Mouse (Mus musculus): Measurements from ENCODE around the gene Ireb2. TPM values are rescaled to one million over a fixed set of nuclear protein-coding genes. Genes with fewer than 3 reads are reported as not detected.
"Not testable (repeated sequence)": the region's sequence is repeated elsewhere in the genome, so short reads cannot be mapped to it uniquely, and the experiment has no call there.

The Ireb2 gene
- 66.0 and 76.6 TPM in 2 replicates for polyA plus RNA-seq (2014; fragmentation: Nextera tagmentation; extraction: Ambion mirVana)

DNA sequence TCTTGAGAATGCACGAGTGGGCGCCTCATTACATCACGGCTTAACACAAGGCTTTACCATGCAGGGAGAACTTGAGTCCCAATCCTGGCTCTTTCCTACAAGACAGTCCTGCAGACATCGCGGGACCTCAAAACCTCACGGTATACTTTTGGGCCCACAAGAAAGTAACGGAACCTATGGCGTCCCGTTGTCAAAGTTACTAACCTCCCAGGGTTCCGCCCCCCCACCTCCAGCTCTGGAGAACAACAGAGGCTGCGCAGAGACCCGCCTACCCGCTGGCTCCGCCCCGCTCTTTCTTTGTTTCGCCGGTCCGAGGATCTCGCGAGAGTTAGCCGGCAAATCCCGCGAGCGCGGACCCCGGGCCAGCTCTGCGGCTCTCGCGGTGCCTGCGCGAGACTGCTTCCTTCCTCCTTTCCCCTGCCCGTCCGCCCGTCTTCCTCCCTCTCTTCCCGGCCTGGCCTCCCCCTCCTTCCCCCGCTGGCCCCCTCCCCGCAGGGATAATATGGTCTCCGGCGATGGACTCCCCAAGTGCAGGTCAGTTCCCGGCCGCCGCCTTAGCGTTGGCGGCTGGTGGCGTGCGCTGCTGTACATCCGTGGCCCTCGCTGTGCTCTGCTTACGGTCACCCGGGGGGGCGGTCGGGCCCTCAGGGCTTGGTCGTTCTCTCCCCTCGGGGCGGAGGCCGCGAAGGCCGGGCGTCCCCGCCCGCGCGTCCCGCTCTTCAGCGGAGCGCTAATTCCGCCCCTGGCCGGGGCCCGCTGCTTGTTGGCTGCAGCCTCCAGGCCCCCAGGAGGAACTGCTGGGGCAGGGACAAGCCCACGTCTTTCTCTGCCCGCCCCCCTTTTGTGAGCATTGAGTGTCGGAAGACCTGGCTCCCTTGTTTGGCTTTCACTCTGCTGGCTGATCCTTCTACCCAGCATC is at the start of gene Ireb2:
Gene Ireb2, plus strand, starts transcription at position 427 of the 919 bp plus-strand sequence.
- peak; percentile 98 for DNase-seq (ENCODE audit: low spot score)
- H3K27me3 ChIP-seq (ENCODE audit: control insufficient read depth, insufficient read depth, low read length): no peaks in the 10 kb centered on the region
- H3K27ac ChIP-seq (ENCODE audit: low read depth, low read length): peak within 1 kb of the TSS; percentile 89
- H3K4me3 ChIP-seq (ENCODE audit: low read depth, low read length): peak within 1 kb of the TSS; percentile 85
- peak within 1 kb of the TSS; percentile 64 for H3K4me2 ChIP-seq (replicated peaks; ENCODE audit: low read depth, low read length)
- ATAC-seq (ENCODE audit: low FRiP score): peak; percentile 96
- no peaks in the 10 kb centered on the region for H3K36me3 ChIP-seq (ENCODE audit: control insufficient read depth, insufficient read depth, low read length)
- H3K9ac ChIP-seq (ENCODE audit: low read depth, low read length): peak within 1 kb of the TSS; percentile 99
- WGBS: under 1% methylated on average over 68 of the region's 72 CpGs
- peaks cover 4% of the 10 kb centered on the region; the same call in 1 of the 2 replicates for H3K4me1 ChIP-seq (replicated peaks; ENCODE audit: control insufficient read depth, insufficient read depth, low read length)
- no peaks in the 10 kb centered on the region for H3K9me3 ChIP-seq (ENCODE audit: control insufficient read depth, low read length)

DNA sequence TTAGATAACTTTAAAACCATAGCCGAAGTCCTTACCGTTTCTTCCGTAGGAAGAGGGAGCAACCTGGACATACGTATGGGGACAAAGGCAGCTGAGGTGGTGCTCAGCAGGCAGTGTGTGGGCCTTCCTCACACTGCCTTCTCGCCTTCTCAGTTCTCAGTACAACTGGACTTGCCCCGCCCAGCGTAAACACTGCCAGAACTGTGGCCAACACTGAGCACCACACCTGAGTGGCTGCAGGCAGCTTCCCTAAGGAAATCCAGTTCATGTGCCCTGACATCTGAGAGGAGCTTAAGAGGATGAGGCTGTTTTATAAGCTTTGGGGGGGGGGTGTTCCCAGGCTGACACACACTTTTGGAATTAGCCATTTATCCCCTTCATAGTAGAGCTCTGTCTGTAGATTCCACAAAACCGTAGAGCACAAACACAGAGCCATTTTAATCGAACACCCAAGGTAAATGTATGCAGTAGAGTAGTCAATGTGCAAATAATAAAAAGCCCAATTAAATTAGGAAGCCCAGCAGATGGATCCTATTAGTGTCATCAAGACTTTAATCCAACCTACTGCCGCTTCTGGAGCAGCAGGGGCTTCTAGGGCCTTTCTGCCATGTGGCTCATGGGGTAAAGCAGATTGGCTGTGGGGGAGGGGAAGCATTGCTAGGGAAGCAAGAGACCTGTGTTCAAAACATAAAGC is 46.9 kb upstream of the Ireb2 start:
- no peaks in the 10 kb centered on the region for H3K4me1 ChIP-seq (replicated peaks; ENCODE audit: control insufficient read depth, insufficient read depth, low read length)
- no peaks in the 10 kb centered on the region for H3K9me3 ChIP-seq (ENCODE audit: control insufficient read depth, low read length)
- no peaks in the 10 kb centered on the region for H3K36me3 ChIP-seq (ENCODE audit: control insufficient read depth, insufficient read depth, low read length)
- whole genome bisulfite sequencing: 78% methylated on average over 10 of the region's 10 CpGs
- peak; percentile 21 for DNase-seq (ENCODE audit: low spot score)
- no peaks in the 10 kb centered on the region for H3K27me3 ChIP-seq (ENCODE audit: control insufficient read depth, insufficient read depth, low read length)
- no peak overlapping the region for H3K4me3 ChIP-seq (ENCODE audit: low read depth, low read length)
- H3K4me2 ChIP-seq (replicated peaks; ENCODE audit: low read depth, low read length): no peak overlapping the region
- ATAC-seq (ENCODE audit: low FRiP score): no peak
- no peak overlapping the region for H3K27ac ChIP-seq (ENCODE audit: low read depth, low read length)
- H3K9ac ChIP-seq (ENCODE audit: low read depth, low read length): no peak overlapping the region

DNA sequence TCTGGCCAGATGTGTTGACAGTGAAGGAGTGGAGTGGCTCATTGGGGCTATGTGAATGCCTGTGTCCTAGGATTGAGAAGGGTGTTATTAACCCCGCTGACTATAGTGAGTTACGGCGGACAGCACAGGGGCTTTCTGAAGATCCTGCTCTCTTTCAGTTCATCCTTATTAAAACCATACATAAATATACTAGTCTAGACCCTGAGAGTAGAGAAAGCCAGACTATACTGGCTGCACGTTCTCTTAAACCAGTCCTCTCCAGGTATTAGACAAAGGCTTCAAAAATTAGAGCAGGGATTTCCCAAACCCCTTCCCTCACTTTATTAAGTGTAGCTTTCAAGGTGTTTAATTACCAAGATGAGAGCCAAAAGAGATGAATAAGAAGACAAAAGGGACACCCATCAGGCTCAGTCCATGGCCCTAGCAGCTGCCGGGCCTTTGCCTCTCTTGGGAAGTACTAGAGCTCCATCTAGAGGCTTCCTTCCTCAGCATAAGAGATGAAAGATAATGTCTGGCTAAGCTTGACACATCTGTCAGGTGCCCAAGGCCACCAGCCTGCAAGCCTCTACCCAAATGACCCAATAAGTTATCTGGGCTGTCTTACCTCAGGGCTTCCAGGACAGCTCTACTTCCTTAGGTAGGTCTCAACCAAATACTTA is 42.0 kb upstream of the Ireb2 start:
- Histone ChIP-seq H3K4me3 (ENCODE audit: low read depth, low read length) (no peak overlapping the region), H3K36me3 (ENCODE audit: control insufficient read depth, insufficient read depth, low read length) (no peaks in the 10 kb centered on the region), H3K4me1 (replicated peaks; ENCODE audit: control insufficient read depth, insufficient read depth, low read length) (no peaks in the 10 kb centered on the region), H3K4me2 (replicated peaks; ENCODE audit: low read depth, low read length) (no peak overlapping the region), H3K9me3 (ENCODE audit: control insufficient read depth, low read length) (no peaks in the 10 kb centered on the region), H3K27ac (ENCODE audit: low read depth, low read length) (no peak overlapping the region), H3K27me3 (ENCODE audit: control insufficient read depth, insufficient read depth, low read length) (no peaks in the 10 kb centered on the region), H3K9ac (ENCODE audit: low read depth, low read length) (no peak overlapping the region)
- DNase-seq (ENCODE audit: low spot score): peak; percentile 76
- ATAC-seq (ENCODE audit: low FRiP score): peak; percentile 61; the same call in 1 of the 2 replicates
- WGBS: 59% methylated on average over 5 of the region's 5 CpGs

DNA sequence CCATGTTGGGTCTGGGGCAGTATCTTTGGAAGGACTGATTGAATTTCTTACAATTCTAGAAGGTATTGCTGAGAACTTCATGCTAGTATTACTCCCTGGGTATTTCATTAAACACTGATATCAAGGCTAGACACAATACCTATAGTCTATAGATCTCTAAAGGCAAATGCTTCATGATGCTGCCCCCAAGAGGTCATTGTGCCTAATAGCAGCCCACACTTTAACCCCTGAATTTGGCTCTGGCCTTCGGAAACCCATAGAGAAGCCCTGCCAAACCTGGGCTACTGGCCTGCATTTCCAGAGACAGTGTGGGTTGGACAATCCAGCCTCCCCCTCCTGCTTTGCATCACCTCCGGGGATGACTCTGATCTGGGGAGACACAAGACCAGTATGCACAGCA is 33.8 kb upstream of the Ireb2 start:
- H3K36me3 ChIP-seq (ENCODE audit: control insufficient read depth, insufficient read depth, low read length): no peaks in the 10 kb centered on the region
- ATAC-seq (ENCODE audit: low FRiP score) (no peak), DNase-seq (ENCODE audit: low spot score) (peak; percentile 62)
- H3K4me1 ChIP-seq (replicated peaks; ENCODE audit: control insufficient read depth, insufficient read depth, low read length): no peaks in the 10 kb centered on the region
- no peak overlapping the region for H3K4me2 ChIP-seq (replicated peaks; ENCODE audit: low read depth, low read length)
- 36% methylated on average over 2 of the region's 2 CpGs for WGBS
- H3K27me3 ChIP-seq (ENCODE audit: control insufficient read depth, insufficient read depth, low read length): no peaks in the 10 kb centered on the region
- H3K4me3 ChIP-seq (ENCODE audit: low read depth, low read length): no peak overlapping the region
- no peak overlapping the region for H3K27ac ChIP-seq (ENCODE audit: low read depth, low read length)
- H3K9ac ChIP-seq (ENCODE audit: low read depth, low read length): no peak overlapping the region
- H3K9me3 ChIP-seq (ENCODE audit: control insufficient read depth, low read length): no peaks in the 10 kb centered on the region

DNA sequence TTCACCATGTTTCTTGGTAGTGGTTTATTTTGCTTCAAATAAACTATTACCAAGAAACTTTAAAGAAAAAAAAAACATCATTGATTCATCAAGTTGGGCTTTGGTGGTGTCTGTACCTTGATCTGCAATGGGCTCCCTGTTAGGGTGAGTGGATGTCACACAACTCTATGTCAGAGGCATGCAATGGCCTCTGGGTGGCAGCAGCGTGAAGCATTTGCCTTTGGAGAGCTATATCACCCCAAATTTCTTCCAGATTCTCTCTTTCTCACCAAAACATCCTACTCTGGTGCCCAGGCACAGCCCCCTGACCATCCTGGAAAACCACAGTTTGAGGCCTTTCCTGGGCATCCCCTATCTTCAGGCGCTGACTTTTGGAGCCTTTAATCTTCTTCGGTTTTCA is 33.0 kb upstream of the Ireb2 start:
- Histone ChIP-seq H3K4me1 (replicated peaks; ENCODE audit: control insufficient read depth, insufficient read depth, low read length) (no peaks in the 10 kb centered on the region), H3K4me3 (ENCODE audit: low read depth, low read length) (no peak overlapping the region), H3K27ac (ENCODE audit: low read depth, low read length) (no peak overlapping the region), H3K9ac (ENCODE audit: low read depth, low read length) (no peak overlapping the region), H3K36me3 (ENCODE audit: control insufficient read depth, insufficient read depth, low read length) (no peaks in the 10 kb centered on the region), H3K9me3 (ENCODE audit: control insufficient read depth, low read length) (no peaks in the 10 kb centered on the region), H3K27me3 (ENCODE audit: control insufficient read depth, insufficient read depth, low read length) (no peaks in the 10 kb centered on the region), H3K4me2 (replicated peaks; ENCODE audit: low read depth, low read length) (no peak overlapping the region)
- DNase-seq (ENCODE audit: low spot score): peak; percentile 70
- ATAC-seq (ENCODE audit: low FRiP score): no peak
- 39% methylated on average over 3 of the region's 3 CpGs for WGBS

DNA sequence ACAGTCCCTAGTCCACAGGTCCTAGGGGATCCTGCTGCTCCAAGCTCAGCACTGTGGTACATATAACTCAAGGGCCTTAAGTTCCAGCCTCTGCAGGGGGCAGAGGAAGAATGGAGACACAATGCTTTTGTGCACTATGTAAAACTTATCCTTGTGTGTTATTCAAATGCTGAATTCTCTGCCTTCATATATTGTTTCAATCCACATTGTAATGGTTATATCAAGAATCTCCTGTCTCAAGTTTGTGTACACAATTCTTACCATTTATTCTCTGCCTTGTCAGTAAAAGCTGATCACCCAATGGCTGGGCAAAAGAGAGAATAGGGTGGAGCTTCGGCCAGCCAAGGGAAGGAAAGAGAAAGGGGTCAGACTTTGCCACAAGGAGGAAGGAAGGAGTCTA is 29.8 kb upstream of the Ireb2 start:
- Histone ChIP-seq H3K9me3 (ENCODE audit: control insufficient read depth, low read length) (no peaks in the 10 kb centered on the region), H3K9ac (ENCODE audit: low read depth, low read length) (no peak overlapping the region), H3K36me3 (ENCODE audit: control insufficient read depth, insufficient read depth, low read length) (no peaks in the 10 kb centered on the region), H3K4me3 (ENCODE audit: low read depth, low read length) (no peak overlapping the region), H3K4me1 (replicated peaks; ENCODE audit: control insufficient read depth, insufficient read depth, low read length) (no peaks in the 10 kb centered on the region), H3K4me2 (replicated peaks; ENCODE audit: low read depth, low read length) (no peak overlapping the region), H3K27ac (ENCODE audit: low read depth, low read length) (no peak overlapping the region), H3K27me3 (ENCODE audit: control insufficient read depth, insufficient read depth, low read length) (no peaks in the 10 kb centered on the region)
- ATAC-seq (ENCODE audit: low FRiP score) (no peak), DNase-seq (ENCODE audit: low spot score) (no peak)
- 72% methylated on average over 1 of the region's 1 CpGs for WGBS

DNA sequence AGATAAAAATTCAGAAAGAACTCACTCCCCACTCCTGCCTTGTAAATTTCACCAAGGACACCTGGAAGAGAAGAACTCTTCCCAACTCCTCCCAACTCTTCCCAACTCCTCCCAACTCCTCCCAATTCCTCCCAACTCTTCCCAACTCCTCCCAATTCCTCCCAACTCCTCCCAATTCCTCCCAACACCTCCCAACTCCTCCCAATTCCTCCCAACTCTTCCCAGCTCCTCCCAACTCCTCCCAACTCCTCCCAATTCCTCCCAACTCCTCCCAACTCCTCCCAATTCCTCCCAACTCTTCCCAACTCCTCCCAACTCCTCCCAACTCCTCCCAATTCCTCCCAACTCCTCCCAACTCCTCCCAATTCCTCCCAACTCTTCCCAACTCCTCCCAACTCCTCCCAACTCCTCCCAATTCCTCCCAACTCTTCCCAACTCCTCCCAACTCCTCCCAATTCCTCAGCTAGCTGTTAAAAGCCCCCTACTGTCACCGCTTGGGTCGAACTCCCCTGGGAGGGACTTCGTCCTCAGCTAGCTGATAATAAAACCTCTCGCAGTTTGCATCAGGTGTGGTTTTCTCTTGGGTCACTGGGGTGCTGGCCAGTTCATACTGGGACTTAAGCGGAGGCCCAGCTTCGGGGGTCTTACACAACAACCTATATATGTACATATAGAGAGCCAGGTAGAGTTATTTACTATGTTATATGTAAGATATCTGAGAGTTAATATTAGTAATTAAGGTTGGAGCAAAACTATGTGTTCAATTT is 27.5 kb upstream of the Ireb2 start:
- WGBS: 83% methylated on average over 6 of the region's 6 CpGs
- H3K9me3 ChIP-seq (ENCODE audit: control insufficient read depth, low read length); H3K4me2 ChIP-seq (replicated peaks; ENCODE audit: low read depth, low read length); H3K27me3 ChIP-seq (ENCODE audit: control insufficient read depth, insufficient read depth, low read length); DNase-seq (ENCODE audit: low spot score); H3K36me3 ChIP-seq (ENCODE audit: control insufficient read depth, insufficient read depth, low read length); H3K27ac ChIP-seq (ENCODE audit: low read depth, low read length); H3K9ac ChIP-seq (ENCODE audit: low read depth, low read length); ATAC-seq (ENCODE audit: low FRiP score); H3K4me3 ChIP-seq (ENCODE audit: low read depth, low read length); H3K4me1 ChIP-seq (replicated peaks; ENCODE audit: control insufficient read depth, insufficient read depth, low read length): not testable (repeated sequence)

DNA sequence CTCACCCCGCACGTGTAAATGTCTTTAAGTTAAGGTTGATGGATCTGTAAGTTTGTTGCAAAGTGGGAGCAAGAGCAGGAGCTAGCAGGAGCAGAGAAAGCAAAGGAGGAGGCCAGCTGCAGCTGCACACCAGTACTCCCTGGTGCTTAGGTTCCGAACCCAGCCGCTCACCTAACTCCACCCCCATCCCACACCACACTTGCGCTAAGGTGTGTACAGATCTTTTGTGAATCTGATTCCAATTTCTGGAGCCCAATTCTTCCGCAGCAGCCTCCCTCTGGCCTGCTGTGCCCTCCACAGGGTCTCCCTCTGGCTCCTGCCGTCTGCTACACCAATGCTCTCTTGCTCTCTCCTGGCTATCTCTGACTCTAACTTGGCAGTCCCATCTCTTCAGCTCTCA is 25.8 kb upstream of the Ireb2 start:
- Histone ChIP-seq H3K4me3 (ENCODE audit: low read depth, low read length) (no peak overlapping the region), H3K9me3 (ENCODE audit: control insufficient read depth, low read length) (no peaks in the 10 kb centered on the region), H3K27ac (ENCODE audit: low read depth, low read length) (no peak overlapping the region), H3K4me2 (replicated peaks; ENCODE audit: low read depth, low read length) (no peak overlapping the region), H3K36me3 (ENCODE audit: control insufficient read depth, insufficient read depth, low read length) (no peaks in the 10 kb centered on the region), H3K9ac (ENCODE audit: low read depth, low read length) (no peak overlapping the region), H3K27me3 (ENCODE audit: control insufficient read depth, insufficient read depth, low read length) (no peaks in the 10 kb centered on the region), H3K4me1 (replicated peaks; ENCODE audit: control insufficient read depth, insufficient read depth, low read length) (no peaks in the 10 kb centered on the region)
- no peak for DNase-seq (ENCODE audit: low spot score)
- WGBS: 60% methylated on average over 7 of the region's 7 CpGs
- no peak for ATAC-seq (ENCODE audit: low FRiP score)
